Mouse (Mus musculus): ENCODE results near the gene Ubxn10. TPM values are rescaled to one million over a fixed set of nuclear protein-coding genes. Genes with fewer than 3 reads are reported as not detected.

Ubxn10 gene
- polyA plus RNA-seq, 1 experiment from 2014 or later = 4.3 TPM

- Histone ChIP-seq H3K4me1 (replicated peaks) (peaks cover 29% of the 10 kb centered on the region), H3K4me3 (no peak overlapping the region), H3K4me2 (no peak overlapping the region), H3K9me3 (no peaks in the 10 kb centered on the region), H3K27me3 (no peaks in the 10 kb centered on the region), H3K27ac (replicated peaks) (no peak overlapping the region), H3K9ac (no peak overlapping the region), H3K36me3 (no peaks in the 10 kb centered on the region)
- ATAC-seq (ENCODE audit: low FRiP score, low read depth) = no peak
- WGBS = 67% methylated on average over 5 of the region's 5 CpGs
Measured at GRCm38 (mm10) chr4:138725751-138726150, 11.2 kb downstream of the Ubxn10 start.

GRCm38 (mm10) chr4:138725127-138725461 lies 11.9 kb downstream of the Ubxn10 start:
- H3K4me1 ChIP-seq (replicated peaks) = peaks cover 29% of the 10 kb centered on the region
- H3K9ac ChIP-seq = peak overlapping the region; percentile 39
- H3K4me2 ChIP-seq = peak overlapping the region; percentile 63
- no peaks in the 10 kb centered on the region for H3K9me3 ChIP-seq
- ATAC-seq (ENCODE audit: low FRiP score, low read depth) = peak; percentile 86
- H3K27me3 ChIP-seq = no peaks in the 10 kb centered on the region
- WGBS = 2% methylated on average over 13 of the region's 13 CpGs
- peak overlapping the region; percentile 32 for H3K4me3 ChIP-seq
- H3K27ac ChIP-seq (replicated peaks) = peak overlapping the region; percentile 56
- no peaks in the 10 kb centered on the region for H3K36me3 ChIP-seq

- peak within 1 kb of the TSS; percentile 56 for H3K27ac ChIP-seq (replicated peaks)
- peaks cover 29% of the 10 kb centered on the region for H3K4me1 ChIP-seq (replicated peaks)
- peak within 1 kb of the TSS; percentile 32 for H3K4me3 ChIP-seq
- H3K36me3 ChIP-seq = no peaks in the 10 kb centered on the region
- 49% methylated on average over 18 of the region's 18 CpGs for WGBS
- no peaks in the 10 kb centered on the region for H3K27me3 ChIP-seq
- no peak for ATAC-seq (ENCODE audit: low FRiP score, low read depth)
- H3K9ac ChIP-seq = peak within 1 kb of the TSS; percentile 39
- no peaks in the 10 kb centered on the region for H3K9me3 ChIP-seq
- peak within 1 kb of the TSS; percentile 63 for H3K4me2 ChIP-seq
Measured at GRCm38 (mm10) chr4:138724354-138725126, 12.4 kb downstream of the Ubxn10 start, which contains the start of gene Pla2g2c. Gene Pla2g2c, plus strand, starts transcription at chr4:138724792.

GRCm38 (mm10) chr4:138723493-138724281 lies 13.3 kb downstream of the Ubxn10 start:
- H3K4me2 ChIP-seq = peak overlapping the region; percentile 63; the same call in 1 of the 2 replicates
- 57% methylated on average over 15 of the region's 15 CpGs for WGBS
- H3K9ac ChIP-seq = no peak overlapping the region
- ATAC-seq (ENCODE audit: low FRiP score, low read depth) = no peak
- no peaks in the 10 kb centered on the region for H3K36me3 ChIP-seq
- H3K4me1 ChIP-seq (replicated peaks) = peaks cover 26% of the 10 kb centered on the region
- no peak overlapping the region for H3K27ac ChIP-seq (replicated peaks)
- H3K9me3 ChIP-seq = no peaks in the 10 kb centered on the region
- H3K4me3 ChIP-seq = no peak overlapping the region
- no peaks in the 10 kb centered on the region for H3K27me3 ChIP-seq

- no peaks in the 10 kb centered on the region for H3K9me3 ChIP-seq
- H3K27me3 ChIP-seq = no peaks in the 10 kb centered on the region
- WGBS = 76% methylated on average over 5 of the region's 5 CpGs
- no peak overlapping the region for H3K4me3 ChIP-seq
- no peaks in the 10 kb centered on the region for H3K36me3 ChIP-seq
- H3K4me2 ChIP-seq = no peak overlapping the region
- H3K27ac ChIP-seq (replicated peaks) = no peak overlapping the region
- peaks cover 10% of the 10 kb centered on the region for H3K4me1 ChIP-seq (replicated peaks)
- ATAC-seq (ENCODE audit: low FRiP score, low read depth) = no peak
- no peak overlapping the region for H3K9ac ChIP-seq
Measured at GRCm38 (mm10) chr4:138719264-138719596, 17.7 kb downstream of the Ubxn10 start.

- 83% methylated on average over 5 of the region's 5 CpGs for WGBS
- no peaks in the 10 kb centered on the region for H3K9me3 ChIP-seq
- no peak overlapping the region for H3K4me3 ChIP-seq
- H3K27ac ChIP-seq (replicated peaks) = no peak overlapping the region
- ATAC-seq (ENCODE audit: low FRiP score, low read depth) = no peak
- H3K4me1 ChIP-seq (replicated peaks) = peaks cover 4% of the 10 kb centered on the region; the same call in 1 of the 2 replicates
- H3K4me2 ChIP-seq = no peak overlapping the region
- no peaks in the 10 kb centered on the region for H3K36me3 ChIP-seq
- H3K9ac ChIP-seq = no peak overlapping the region
- H3K27me3 ChIP-seq = no peaks in the 10 kb centered on the region
Measured at GRCm38 (mm10) chr4:138718586-138719263, 18.2 kb downstream of the Ubxn10 start.

GRCm38 (mm10) chr4:138716697-138717096 lies 20.3 kb downstream of the Ubxn10 start:
- H3K27ac ChIP-seq (replicated peaks) = no peak overlapping the region
- no peak overlapping the region for H3K4me2 ChIP-seq
- no peaks in the 10 kb centered on the region for H3K36me3 ChIP-seq
- no peak overlapping the region for H3K9ac ChIP-seq
- 89% methylated on average over 9 of the region's 9 CpGs for WGBS
- no peak for ATAC-seq (ENCODE audit: low FRiP score, low read depth)
- no peak overlapping the region for H3K4me3 ChIP-seq
- no peaks in the 10 kb centered on the region for H3K27me3 ChIP-seq
- H3K4me1 ChIP-seq (replicated peaks) = no peaks in the 10 kb centered on the region
- no peaks in the 10 kb centered on the region for H3K9me3 ChIP-seq

- H3K27ac ChIP-seq (replicated peaks) = no peak overlapping the region
- peaks cover 17% of the 10 kb centered on the region for H3K4me1 ChIP-seq (replicated peaks)
- no peak for ATAC-seq (ENCODE audit: low FRiP score, low read depth)
- no peak overlapping the region for H3K9ac ChIP-seq
- no peaks in the 10 kb centered on the region for H3K27me3 ChIP-seq
- no peak overlapping the region for H3K4me2 ChIP-seq
- no peaks in the 10 kb centered on the region for H3K9me3 ChIP-seq
- H3K4me3 ChIP-seq = no peak overlapping the region
- no peaks in the 10 kb centered on the region for H3K36me3 ChIP-seq
- 72% methylated on average over 1 of the region's 1 CpGs for WGBS
Measured at GRCm38 (mm10) chr4:138714186-138714585, 22.8 kb downstream of the Ubxn10 start.

- Histone ChIP-seq H3K27me3 (no peaks in the 10 kb centered on the region), H3K4me2 (no peak overlapping the region), H3K9ac (no peak overlapping the region), H3K4me3 (no peak overlapping the region), H3K9me3 (no peaks in the 10 kb centered on the region), H3K4me1 (replicated peaks) (peaks cover 17% of the 10 kb centered on the region), H3K36me3 (no peaks in the 10 kb centered on the region), H3K27ac (replicated peaks) (no peak overlapping the region)
- WGBS = 82% methylated on average over 8 of the region's 8 CpGs
- no peak for ATAC-seq (ENCODE audit: low FRiP score, low read depth)
Measured at GRCm38 (mm10) chr4:138712621-138713020, 24.3 kb downstream of the Ubxn10 start.

- H3K9ac ChIP-seq = no peak overlapping the region
- no peaks in the 10 kb centered on the region for H3K27me3 ChIP-seq
- ATAC-seq (ENCODE audit: low FRiP score, low read depth) = no peak
- H3K4me1 ChIP-seq (replicated peaks) = peaks cover 17% of the 10 kb centered on the region
- H3K36me3 ChIP-seq = no peaks in the 10 kb centered on the region
- H3K4me3 ChIP-seq = no peak overlapping the region
- no peaks in the 10 kb centered on the region for H3K9me3 ChIP-seq
- no peak overlapping the region for H3K4me2 ChIP-seq
- H3K27ac ChIP-seq (replicated peaks) = no peak overlapping the region
- WGBS = 89% methylated on average over 11 of the region's 11 CpGs
Measured at GRCm38 (mm10) chr4:138712096-138712495, 24.9 kb downstream of the Ubxn10 start.

GRCm38 (mm10) chr4:138711051-138711820 lies 25.7 kb downstream of the Ubxn10 start:
- Histone ChIP-seq H3K36me3 (no peaks in the 10 kb centered on the region), H3K9ac (no peak overlapping the region), H3K27me3 (no peaks in the 10 kb centered on the region), H3K4me3 (no peak overlapping the region), H3K9me3 (no peaks in the 10 kb centered on the region), H3K4me1 (replicated peaks) (peaks cover 17% of the 10 kb centered on the region), H3K4me2 (no peak overlapping the region), H3K27ac (replicated peaks) (peak overlapping the region; percentile 66)
- ATAC-seq (ENCODE audit: low FRiP score, low read depth) = 0 out of 2 replicates have a peak, but pooled peaks have one; percentile 46
- 64% methylated on average over 17 of the region's 17 CpGs for WGBS

All from hindbrain, embryonic 15.5 days (tissue).